Mouse (Mus musculus) urinary bladder, postnatal 4 days (tissue): ENCODE data around the gene Mrps11.

ENCODE experiments used
- DNase-seq, 2 experiments: peaks; one replicate each; pipeline ENCODE4 v3.0.0; 2021 to 2022; ENCODE audit warnings: low spot score in 2 of 2

Gene Mrps11

GRCm38 (mm10) chr7:78793895-78794570 lies 11.1 kb downstream of the Mrps11 start:
- DNase-seq: no peak

- DNase-seq: no peak
Observed at GRCm38 (mm10) chr7:78794571-78795092, 11.7 kb downstream of the Mrps11 start.

GRCm38 (mm10) chr7:78796624-78797023 lies 13.7 kb downstream of the Mrps11 start:
- DNase-seq: no peak

DNA sequence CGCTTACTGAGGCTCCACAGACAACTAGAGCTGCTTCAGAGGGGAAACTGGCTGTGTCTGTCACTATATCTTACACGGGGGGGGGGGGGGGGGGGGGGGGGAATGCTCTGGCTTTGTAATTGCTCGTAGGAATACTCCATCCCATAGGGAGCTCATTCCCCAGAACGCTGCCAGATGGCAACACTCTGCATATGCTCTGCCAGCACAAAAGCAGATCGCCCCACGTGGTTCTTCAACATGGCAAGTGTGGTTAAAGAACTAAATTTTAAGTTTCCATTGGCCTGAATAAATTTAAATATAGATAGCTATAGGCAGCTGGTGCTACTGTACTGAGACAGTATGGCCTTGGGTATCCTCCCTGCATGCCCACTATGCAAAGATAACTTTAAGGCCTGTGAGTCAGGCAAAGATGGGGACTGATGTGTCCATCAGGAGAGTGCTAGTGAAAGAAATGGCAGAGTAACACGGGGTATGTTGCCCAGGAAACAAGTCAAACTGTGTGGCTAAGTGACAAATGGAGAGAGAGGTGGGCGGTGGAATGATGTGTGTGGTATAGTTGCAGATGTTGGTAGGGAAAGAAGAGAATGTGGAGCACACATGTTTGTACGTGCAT lies 15.0 kb downstream of the Mrps11 start:
- no peak for DNase-seq

GRCm38 (mm10) chr7:78799730-78800496 lies 17.0 kb downstream of the Mrps11 start:
- DNase-seq: no peak

DNA sequence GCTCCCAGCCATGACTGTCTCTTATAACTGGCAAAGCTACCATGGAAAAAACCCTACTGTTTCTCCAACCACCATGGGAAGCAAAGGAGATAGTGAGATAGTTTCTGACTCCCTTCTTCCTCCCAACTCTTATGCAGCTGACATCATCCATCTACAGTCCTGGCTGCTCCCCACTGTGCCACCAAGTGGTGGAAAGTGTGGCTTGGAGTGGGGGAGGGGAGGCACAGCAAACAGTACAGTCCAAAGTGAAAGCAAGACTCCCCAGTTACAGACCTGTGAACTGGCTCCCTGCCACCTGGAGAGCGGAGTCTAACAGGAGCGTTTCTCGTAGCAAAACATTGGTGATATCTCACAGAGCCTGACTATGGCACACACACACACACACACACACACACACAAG lies 20.9 kb downstream of the Mrps11 start:
- no peak for DNase-seq

GRCm38 (mm10) chr7:78807192-78807591 lies 24.3 kb downstream of the Mrps11 start:
- no peak for DNase-seq

GRCm38 (mm10) chr7:78813791-78814190 lies 30.9 kb downstream of the Mrps11 start:
- no peak for DNase-seq

GRCm38 (mm10) chr7:78814766-78815165 lies 31.8 kb downstream of the Mrps11 start:
- DNase-seq: no peak

GRCm38 (mm10) chr7:78818336-78818735 lies 35.4 kb downstream of the Mrps11 start:
- DNase-seq: no peak

DNA sequence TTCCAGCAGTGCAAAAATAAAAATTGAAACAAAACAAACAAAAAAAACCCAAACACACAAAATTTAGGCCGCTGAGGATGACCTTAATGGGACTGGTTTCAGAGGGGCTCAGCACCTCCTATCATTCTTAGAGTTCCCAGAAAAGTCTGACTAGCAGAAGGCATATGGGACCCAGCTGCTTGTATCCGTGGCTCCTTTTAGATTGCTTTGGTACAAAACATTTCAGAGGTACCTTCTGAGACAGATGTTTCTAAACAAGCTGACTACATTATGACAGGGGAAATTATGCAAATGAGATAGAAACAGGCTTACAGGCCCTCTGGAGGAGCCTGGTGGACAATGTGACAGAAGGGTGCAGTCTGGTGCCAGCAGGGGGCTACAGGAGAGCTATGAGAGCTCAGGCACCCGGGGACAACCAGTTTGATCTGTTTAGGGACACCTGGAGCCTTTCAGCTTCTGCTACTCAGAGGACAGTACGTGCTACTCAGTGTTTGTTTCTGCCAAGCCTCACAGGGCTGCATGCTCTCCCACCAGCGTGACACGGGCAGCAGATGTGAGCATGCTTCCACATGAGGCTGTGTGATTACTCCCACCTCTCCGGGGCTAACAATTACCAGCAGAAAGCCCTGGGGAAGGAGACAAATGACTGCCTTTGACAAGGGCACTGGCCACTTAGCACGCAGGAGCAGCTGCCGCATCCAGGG lies 43.9 kb downstream of the Mrps11 start:
- DNase-seq: no peak

DNA sequence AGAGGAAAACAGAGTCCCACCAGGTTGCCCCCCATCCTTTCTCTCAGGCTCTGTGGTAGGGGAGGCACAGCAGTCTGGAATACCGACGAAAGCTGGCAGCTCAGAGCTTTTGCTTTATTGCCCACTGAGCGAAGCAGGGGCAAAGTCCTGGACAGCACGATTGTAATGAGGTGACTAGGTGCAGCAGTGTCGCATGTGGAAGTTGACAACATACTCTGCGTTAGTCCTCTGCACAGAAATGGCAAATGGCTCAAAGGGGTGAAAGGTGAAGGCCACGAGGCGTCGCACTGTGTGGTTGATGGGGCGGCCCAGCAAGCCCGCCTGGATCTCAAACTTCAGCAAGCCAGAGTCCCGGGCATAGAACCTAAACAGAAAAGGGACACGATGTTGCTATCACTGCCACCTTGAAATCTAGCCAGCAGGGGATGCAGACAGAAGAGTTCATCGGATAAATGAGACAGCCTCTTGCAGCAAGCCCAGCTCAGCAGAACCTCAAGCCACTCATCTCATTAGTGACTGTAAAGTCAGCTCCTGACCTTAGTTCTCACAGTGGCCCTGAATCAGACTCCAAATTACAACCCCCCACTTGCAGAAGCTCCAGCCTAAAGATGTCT lies 44.9 kb downstream of the Mrps11 start:
- no peak for DNase-seq

DNA sequence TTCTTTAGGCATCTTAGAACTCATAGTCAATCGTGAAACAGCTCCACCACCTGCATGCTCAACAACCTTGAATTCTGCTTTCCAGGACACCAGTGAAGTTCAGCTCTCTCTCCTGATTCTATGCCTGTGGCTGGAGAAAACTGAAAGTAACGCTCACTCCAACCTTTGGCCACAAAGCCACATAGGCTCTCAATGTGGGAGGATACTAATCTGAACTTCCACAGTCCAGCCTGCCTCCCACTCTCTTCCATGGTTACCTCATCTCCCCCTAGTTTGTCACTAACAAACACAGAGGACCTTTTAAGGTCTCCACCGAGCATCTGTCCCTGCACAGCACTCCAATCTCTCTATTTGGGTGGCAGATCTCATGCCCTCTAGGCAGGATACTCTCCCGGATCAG lies 52.7 kb downstream of the Mrps11 start:
- DNase-seq: no peak

- no peak for DNase-seq
Observed at GRCm38 (mm10) chr7:78837250-78837649, 54.3 kb downstream of the Mrps11 start.

- no peak for DNase-seq
Observed at GRCm38 (mm10) chr7:78841601-78842000, 58.7 kb downstream of the Mrps11 start.
